Mouse (Mus musculus): ENCODE measurements around the gene Cep295nl. TPM values are rescaled to one million over a fixed set of nuclear protein-coding genes. Genes with fewer than 3 reads are reported as not detected.

The Cep295nl gene
- polyA plus RNA-seq, 1 experiment from 2014 or later, result 0.43 TPM

DNA sequence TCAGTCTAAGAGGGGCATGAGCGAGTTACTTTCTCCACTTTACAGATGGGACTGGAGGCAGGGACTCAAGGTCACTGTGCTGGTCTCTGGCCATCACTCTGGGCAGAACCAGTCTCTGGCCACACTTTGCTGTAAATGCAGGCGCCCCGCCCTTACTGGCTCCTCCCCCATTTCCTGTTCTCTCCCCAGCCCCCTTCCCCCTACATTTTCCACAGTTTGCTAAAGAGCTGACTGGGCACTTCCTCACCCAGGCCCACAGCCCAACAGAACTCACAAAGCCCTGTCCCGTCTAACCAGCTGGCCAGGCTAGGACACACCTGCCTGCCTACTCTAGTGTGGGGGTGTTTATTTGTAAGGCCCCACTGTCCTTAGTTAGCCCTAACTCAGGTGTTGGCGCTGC is 6.6 kb upstream of the Cep295nl start:
- H3K4me1 ChIP-seq, result peaks cover 27% of the 10 kb centered on the region
- H3K9me3 ChIP-seq, result no peaks in the 10 kb centered on the region
- H3K27me3 ChIP-seq (replicated peaks), result no peaks in the 10 kb centered on the region
- no peak overlapping the region for H3K27ac ChIP-seq
- no peak overlapping the region for H3K4me3 ChIP-seq
- no peak for ATAC-seq (ENCODE audit: low FRiP score, low read depth)
- 0 out of 2 replicates have a peak overlapping the region, but pooled peaks have one; percentile 13 for H3K9ac ChIP-seq
- no peaks in the 10 kb centered on the region for H3K36me3 ChIP-seq
- H3K4me2 ChIP-seq (replicated peaks), result no peak overlapping the region
- WGBS, result 70% methylated on average over 5 of the region's 5 CpGs

DNA sequence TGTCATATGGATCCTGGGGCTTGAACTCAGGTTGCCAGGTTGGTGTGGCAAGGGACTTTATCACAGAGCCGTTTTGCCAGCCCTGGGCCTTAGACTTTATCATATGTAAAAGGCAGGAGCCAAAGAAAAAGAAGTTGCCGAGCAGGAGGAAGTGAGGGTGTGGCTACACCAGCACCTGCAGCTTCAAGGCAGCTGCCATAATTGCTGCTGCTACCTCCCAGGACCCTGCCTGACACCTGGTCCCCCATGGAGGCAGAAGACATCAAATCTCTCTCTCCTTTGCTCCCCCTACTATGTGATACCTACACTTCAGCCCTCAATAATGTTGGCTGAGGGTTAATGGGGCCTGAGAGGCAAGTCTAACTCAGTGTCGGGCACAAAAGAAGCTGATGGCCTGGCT is 6.1 kb upstream of the Cep295nl start:
- Histone ChIP-seq H3K9ac (0 out of 2 replicates have a peak overlapping the region, but pooled peaks have one; percentile 13), H3K4me2 (replicated peaks) (no peak overlapping the region), H3K4me3 (no peak overlapping the region), H3K27ac (no peak overlapping the region), H3K9me3 (no peaks in the 10 kb centered on the region), H3K4me1 (peaks cover 26% of the 10 kb centered on the region), H3K36me3 (no peaks in the 10 kb centered on the region), H3K27me3 (replicated peaks) (no peaks in the 10 kb centered on the region)
- WGBS, result 61% methylated on average over 3 of the region's 3 CpGs
- no peak for ATAC-seq (ENCODE audit: low FRiP score, low read depth)

DNA sequence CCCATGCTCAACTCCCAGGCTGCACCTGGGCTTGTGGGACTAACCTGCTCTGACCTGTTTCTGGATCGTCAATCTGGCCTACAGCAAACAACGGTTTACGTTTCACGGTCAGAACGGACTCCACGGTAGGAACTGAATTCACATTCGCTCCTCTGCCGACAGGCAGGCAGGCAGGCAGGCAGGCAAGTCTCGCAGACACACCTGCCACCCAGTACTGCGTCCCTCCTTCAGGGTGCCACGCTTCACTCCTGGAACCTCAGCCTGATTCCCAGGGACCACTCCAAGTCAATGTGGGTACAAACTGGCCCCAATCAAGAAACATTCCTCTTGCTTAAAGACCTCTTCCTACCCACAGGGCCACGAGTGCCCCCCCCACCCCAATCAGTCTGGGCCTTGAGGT is 5.6 kb upstream of the Cep295nl start:
- H3K4me2 ChIP-seq (replicated peaks), result no peak overlapping the region
- no peaks in the 10 kb centered on the region for H3K9me3 ChIP-seq
- H3K4me1 ChIP-seq, result peaks cover 25% of the 10 kb centered on the region
- ATAC-seq (ENCODE audit: low FRiP score, low read depth), result no peak
- WGBS, result 86% methylated on average over 12 of the region's 12 CpGs
- H3K27ac ChIP-seq, result no peak overlapping the region
- H3K9ac ChIP-seq, result no peak overlapping the region
- no peak overlapping the region for H3K4me3 ChIP-seq
- no peaks in the 10 kb centered on the region for H3K36me3 ChIP-seq
- no peaks in the 10 kb centered on the region for H3K27me3 ChIP-seq (replicated peaks)

DNA sequence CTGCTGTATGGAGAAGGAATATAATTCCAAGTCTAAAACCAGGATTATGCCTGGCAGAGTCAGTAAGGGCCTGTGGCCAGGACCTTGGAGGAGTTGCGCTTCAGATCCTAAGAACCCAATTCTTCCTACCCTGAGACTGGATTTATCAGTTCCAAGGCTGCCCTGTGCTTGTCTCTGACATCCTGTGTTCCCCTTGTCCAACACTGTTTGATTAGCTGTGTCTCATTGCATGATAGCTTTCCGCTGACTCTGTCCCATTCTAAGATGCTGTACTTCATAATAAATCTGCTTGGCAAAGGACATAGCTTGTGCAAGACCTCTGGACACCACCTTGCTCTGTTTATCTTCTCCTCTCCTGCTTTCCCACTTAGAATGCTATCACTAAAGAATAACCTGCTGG is 5.1 kb upstream of the Cep295nl start:
- ATAC-seq (ENCODE audit: low FRiP score, low read depth), result no peak
- no peak overlapping the region for H3K27ac ChIP-seq
- no peak overlapping the region for H3K4me3 ChIP-seq
- no peaks in the 10 kb centered on the region for H3K36me3 ChIP-seq
- no peak overlapping the region for H3K9ac ChIP-seq
- no peaks in the 10 kb centered on the region for H3K27me3 ChIP-seq (replicated peaks)
- WGBS, result 96% methylated on average over 2 of the region's 2 CpGs
- H3K4me2 ChIP-seq (replicated peaks), result no peak overlapping the region
- H3K9me3 ChIP-seq, result no peaks in the 10 kb centered on the region
- H3K4me1 ChIP-seq, result peaks cover 24% of the 10 kb centered on the region

DNA sequence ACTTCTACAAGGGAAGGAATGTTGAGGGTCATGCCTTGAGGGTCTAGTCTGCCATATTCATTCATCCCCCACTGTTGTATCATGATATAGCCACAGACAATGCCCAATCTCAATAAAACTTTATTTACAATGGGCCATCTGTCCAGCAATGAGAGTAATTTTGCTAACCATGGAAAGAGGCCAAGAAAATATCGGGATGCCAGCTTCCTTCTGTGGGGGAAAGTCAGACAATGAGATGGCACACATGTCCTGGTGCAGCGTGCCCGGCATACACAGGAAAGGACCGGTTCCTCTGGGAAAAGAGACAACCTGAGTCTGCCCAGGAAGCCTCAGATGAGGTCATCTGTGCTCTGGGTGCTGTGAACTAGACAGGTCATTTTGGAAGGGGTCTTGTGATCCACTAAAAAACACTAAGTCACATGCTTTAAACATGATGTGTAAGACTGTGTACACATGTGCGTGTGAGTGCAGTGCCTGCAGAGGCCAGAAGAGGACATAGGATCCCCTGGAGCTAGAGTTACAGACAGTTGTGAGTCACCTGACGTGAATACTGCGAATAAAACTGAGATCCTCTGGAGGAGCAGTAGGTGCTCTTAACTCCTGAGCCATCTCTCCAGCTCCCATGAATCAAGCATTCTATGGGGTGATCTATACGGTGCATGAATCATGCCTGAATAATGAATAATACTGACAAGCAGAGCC is 4.2 kb upstream of the Cep295nl start:
- WGBS, result 87% methylated on average over 8 of the region's 8 CpGs

DNA sequence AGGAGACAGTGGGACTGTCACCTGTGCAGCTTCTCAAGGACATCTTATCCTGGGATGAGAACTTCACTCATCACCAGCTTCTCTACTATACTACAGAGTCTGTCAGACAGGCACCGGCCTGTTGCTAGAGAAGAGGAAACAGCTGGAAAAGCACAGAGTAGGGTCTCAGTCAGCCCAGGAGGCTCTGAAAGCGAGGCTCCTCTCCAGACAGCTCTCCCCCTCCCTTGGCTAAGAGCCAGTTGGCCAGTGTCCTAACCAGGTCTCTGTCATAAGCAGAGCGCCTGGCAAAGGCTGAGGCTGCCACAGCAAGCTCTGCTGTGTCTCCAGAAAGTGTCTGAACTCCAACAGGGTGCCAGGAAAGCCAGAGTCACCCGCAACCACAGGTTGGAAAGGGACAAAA is 3.4 kb upstream of the Cep295nl start:
- Histone ChIP-seq H3K4me3 (no peak overlapping the region), H3K36me3 (no peaks in the 10 kb centered on the region), H3K4me1 (peaks cover 29% of the 10 kb centered on the region), H3K9me3 (no peaks in the 10 kb centered on the region), H3K9ac (no peak overlapping the region), H3K27ac (no peak overlapping the region), H3K4me2 (replicated peaks) (no peak overlapping the region), H3K27me3 (replicated peaks) (no peaks in the 10 kb centered on the region)
- 63% methylated on average over 4 of the region's 4 CpGs for WGBS
- no peak for ATAC-seq (ENCODE audit: low FRiP score, low read depth)

More for the DNA sequence above, 4.2 kb upstream of the Cep295nl start:
- Histone ChIP-seq H3K27ac (no peak overlapping the region), H3K4me3 (no peak overlapping the region), H3K4me1 (peaks cover 29% of the 10 kb centered on the region), H3K9ac (no peak overlapping the region), H3K4me2 (replicated peaks) (no peak overlapping the region), H3K27me3 (replicated peaks) (no peaks in the 10 kb centered on the region), H3K36me3 (no peaks in the 10 kb centered on the region), H3K9me3 (no peaks in the 10 kb centered on the region)
- no peak for ATAC-seq (ENCODE audit: low FRiP score, low read depth)

DNA sequence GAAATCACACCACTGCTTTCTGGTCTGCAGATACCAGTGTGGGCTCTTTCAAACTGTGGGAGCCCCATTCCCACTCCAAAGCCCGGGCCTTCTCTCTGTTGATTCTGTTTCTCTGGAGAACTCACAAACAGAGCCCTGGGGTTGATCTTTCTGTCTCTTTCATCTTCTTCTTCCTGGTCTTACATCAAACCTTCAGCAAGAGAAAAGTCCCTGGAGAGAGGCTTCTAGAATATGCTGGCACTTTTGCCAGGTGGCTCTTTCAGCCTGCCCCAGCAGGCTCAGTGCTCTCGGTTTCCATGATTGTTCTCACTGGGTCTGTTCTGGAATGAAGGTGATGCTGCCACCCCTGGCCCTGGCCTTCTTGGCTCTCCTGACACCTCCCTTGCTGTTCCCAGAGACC is 1.3 kb upstream of the Cep295nl start:
- H3K9me3 ChIP-seq, result no peaks in the 10 kb centered on the region
- H3K27me3 ChIP-seq (replicated peaks), result no peaks in the 10 kb centered on the region
- H3K4me1 ChIP-seq, result peaks cover 26% of the 10 kb centered on the region
- no peak overlapping the region for H3K4me2 ChIP-seq (replicated peaks)
- no peak overlapping the region for H3K4me3 ChIP-seq
- H3K9ac ChIP-seq, result no peak overlapping the region
- WGBS, result 71% methylated on average over 2 of the region's 2 CpGs
- H3K27ac ChIP-seq, result no peak overlapping the region
- no peaks in the 10 kb centered on the region for H3K36me3 ChIP-seq
- no peak for ATAC-seq (ENCODE audit: low FRiP score, low read depth)

DNA sequence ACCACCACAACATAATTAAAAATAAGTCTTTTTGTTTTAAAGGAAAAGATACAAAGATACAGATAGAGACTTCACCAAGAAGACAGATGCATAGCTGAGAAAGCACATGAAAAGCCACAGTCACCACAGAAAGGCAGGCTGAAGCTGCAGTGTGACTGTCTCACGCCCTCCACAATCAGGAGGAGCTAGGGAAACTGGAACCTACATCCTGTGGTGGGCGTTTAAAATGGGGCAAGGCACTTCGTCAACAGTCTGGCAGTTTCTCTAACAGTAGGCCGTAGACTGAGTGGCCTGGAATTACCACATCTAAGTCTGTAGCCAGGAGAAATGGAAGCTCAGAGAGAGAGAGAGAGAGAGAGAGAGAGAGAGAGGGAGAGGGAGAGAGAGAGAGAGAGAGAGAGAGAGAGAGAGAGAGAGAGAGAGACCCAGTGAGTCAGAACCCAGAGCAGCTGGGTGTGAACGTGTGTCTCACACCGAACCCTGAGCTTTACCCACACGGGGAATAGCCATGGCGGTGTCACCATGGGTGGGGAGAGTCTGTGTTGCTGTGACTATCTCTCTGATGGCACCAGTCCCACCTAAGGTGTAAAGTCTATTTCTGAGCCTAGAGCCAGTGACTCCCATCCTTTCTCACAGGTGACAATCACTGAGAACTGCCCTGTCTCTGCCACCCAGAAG is 4.7 kb downstream of the Cep295nl start:
- Histone ChIP-seq H3K9me3 (no peaks in the 10 kb centered on the region), H3K4me1 (peaks cover 9% of the 10 kb centered on the region; the same call in 1 of the 2 replicates), H3K4me3 (no peak overlapping the region), H3K27ac (no peak overlapping the region), H3K9ac (no peak overlapping the region), H3K27me3 (replicated peaks) (no peaks in the 10 kb centered on the region), H3K36me3 (peaks cover 7% of the 10 kb centered on the region; the same call in 1 of the 2 replicates), H3K4me2 (replicated peaks) (no peak overlapping the region)
- no peak for ATAC-seq (ENCODE audit: low FRiP score, low read depth)
- 73% methylated on average over 8 of the region's 8 CpGs for WGBS

DNA sequence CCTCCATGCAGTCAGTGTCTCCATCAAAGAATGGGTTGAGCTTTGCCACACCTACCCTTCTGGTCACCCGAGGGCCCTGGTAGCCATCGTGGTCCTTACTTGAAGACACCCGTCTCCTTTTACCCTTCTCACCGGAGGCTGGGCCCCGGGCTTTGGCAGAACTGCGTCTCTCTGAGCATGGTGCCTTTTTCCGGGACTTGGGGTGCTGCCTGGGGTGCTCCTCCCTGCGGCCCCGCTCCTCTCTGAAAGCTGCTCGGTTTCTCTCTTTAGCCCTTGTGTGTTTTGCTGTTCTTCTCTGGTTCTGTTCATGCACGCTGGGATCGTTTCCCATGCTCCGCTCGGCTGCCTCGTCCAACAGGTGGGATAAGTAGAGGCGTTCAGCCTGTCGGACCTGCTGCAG is 8.9 kb downstream of the Cep295nl start:
- H3K4me2 ChIP-seq (replicated peaks), result no peak overlapping the region
- ATAC-seq (ENCODE audit: low FRiP score, low read depth), result no peak
- no peaks in the 10 kb centered on the region for H3K27me3 ChIP-seq (replicated peaks)
- H3K36me3 ChIP-seq, result peaks cover 15% of the 10 kb centered on the region; the same call in 1 of the 2 replicates
- no peak overlapping the region for H3K27ac ChIP-seq
- H3K9me3 ChIP-seq, result no peaks in the 10 kb centered on the region
- no peaks in the 10 kb centered on the region for H3K4me1 ChIP-seq
- 91% methylated on average over 17 of the region's 17 CpGs for WGBS
- H3K4me3 ChIP-seq, result no peak overlapping the region
- no peak overlapping the region for H3K9ac ChIP-seq

DNA sequence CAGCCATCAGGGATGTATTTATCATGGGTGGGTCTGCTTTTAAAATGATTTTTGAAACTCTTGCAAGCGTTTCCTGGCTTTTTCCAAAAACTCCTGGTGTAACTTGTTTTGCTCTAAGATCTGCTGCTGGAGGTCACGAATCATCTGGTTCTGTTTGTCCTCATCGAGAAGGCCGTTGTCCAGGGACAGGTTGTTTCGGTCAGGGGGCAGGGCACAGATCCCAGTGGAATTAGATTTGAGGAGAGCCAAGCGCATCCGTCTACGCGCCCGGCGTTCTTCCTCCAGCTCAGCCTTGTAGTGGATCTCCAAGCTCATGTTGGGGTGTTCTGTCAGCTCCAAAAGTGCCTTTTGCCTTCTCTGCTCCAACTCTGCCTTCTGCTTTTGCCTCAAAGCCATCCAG is 9.9 kb downstream of the Cep295nl start:
- Histone ChIP-seq H3K9me3 (no peaks in the 10 kb centered on the region), H3K27me3 (replicated peaks) (no peaks in the 10 kb centered on the region), H3K4me3 (no peak overlapping the region), H3K9ac (no peak overlapping the region), H3K36me3 (peaks cover 15% of the 10 kb centered on the region; the same call in 1 of the 2 replicates), H3K4me2 (replicated peaks) (no peak overlapping the region), H3K4me1 (peaks cover 8% of the 10 kb centered on the region), H3K27ac (no peak overlapping the region)
- WGBS, result 91% methylated on average over 11 of the region's 11 CpGs
- ATAC-seq (ENCODE audit: low FRiP score, low read depth), result no peak

DNA sequence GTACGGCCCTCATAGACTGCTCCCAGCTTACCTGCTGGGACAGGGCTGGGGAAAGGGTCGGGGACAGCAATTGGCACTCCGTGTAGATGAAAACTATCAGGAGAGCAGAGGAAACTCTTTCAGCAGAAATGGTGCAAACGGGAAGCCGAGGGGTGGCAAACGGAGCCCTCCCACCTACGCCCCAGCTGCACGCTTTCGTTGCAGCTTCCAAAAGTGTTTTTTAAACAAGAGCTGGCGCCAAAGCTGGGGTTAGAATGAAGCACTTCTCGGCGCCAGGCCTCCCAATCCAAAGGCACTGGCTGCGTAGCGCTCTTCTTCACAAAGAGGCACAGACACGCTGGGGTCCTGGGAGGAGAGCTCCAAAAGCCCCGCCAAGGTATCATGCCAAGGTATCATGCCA is 11.5 kb downstream of the Cep295nl start:
- Histone ChIP-seq H3K36me3 (peaks cover 15% of the 10 kb centered on the region; the same call in 1 of the 2 replicates), H3K9ac (no peak overlapping the region), H3K27me3 (replicated peaks) (no peaks in the 10 kb centered on the region), H3K4me3 (no peak overlapping the region), H3K4me1 (peaks cover 13% of the 10 kb centered on the region), H3K27ac (no peak overlapping the region), H3K4me2 (replicated peaks) (no peak overlapping the region), H3K9me3 (no peaks in the 10 kb centered on the region)
- WGBS, result 95% methylated on average over 16 of the region's 16 CpGs
- no peak for ATAC-seq (ENCODE audit: low FRiP score, low read depth)

DNA sequence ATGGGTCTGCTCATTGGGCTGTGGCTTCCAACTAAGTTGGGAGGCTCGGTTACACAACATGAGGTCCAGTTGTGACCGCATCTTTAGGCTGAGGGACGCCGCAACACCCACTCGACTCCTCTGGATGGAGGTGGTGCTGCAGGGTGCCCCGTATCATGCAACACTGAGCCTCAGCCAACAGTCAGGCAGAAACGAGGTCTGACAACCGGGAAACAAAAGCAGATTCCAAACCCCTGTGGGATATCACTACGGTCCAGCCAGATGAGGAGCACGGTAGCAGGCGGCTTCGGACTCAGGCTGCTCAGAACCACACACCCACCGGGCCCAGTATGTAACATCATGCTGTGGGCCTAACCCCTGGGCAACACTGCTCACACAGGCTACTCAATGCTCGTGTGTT is 11.9 kb downstream of the Cep295nl start:
- no peak for ATAC-seq (ENCODE audit: low FRiP score, low read depth)
- Histone ChIP-seq H3K9me3 (no peaks in the 10 kb centered on the region), H3K27me3 (replicated peaks) (no peaks in the 10 kb centered on the region), H3K9ac (no peak overlapping the region), H3K4me1 (peaks cover 13% of the 10 kb centered on the region), H3K4me2 (replicated peaks) (no peak overlapping the region), H3K27ac (no peak overlapping the region), H3K36me3 (peaks cover 15% of the 10 kb centered on the region; the same call in 1 of the 2 replicates), H3K4me3 (no peak overlapping the region)
- 96% methylated on average over 14 of the region's 14 CpGs for WGBS
